In the genomic region with DNA sequence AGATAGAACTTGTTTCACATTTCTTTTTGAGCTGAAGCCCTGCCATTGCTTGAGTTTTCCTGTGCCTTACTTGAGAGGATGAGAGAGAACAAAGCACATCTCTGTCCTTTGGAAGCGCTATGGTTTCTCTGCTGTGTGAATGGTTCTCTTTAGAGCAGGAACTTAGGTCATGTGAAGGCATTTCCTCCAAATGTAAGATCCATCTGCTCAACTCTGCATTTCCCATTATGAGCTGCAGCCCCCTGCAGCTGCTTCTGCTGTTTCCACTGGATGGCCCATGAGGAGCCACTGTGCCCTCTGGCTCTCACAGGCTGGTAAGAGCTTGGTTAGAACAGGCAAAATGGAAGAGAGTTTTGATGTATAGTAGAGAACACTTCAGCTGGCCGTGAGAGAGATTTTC, we compare ENCODE assay signal across 17 mouse cellular contexts.
DNase-seq lines count a peak whose midpoint lies in the region; ATAC-seq and TF ChIP-seq lines count a peak whose summit lies in the region.
"Had no signal": no experiment of that assay in that cellular context is flagged by ENCODE, and none has a peak within 500 bp of the region (broad histone marks: within the 10 kb centered on the region; RNA-seq: fewer than 3 reads in every experiment).

No protein-coding gene starts in this region.

- no peak for TF ChIP-seq POLR2A in small intestine, adult 2 months (IDR thresholded peaks at IDR 0.05; ENCODE audit: low read depth, low read length)

- no peak for TF ChIP-seq CTCF in gastrocnemius, adult 2 months (IDR thresholded peaks at IDR 0.05)
- TF ChIP-seq CTCF in liver, postnatal 0 days (IDR thresholded peaks at IDR 0.05; ENCODE audit: low read depth), result no peak
- no peak for TF ChIP-seq CTCF in heart, postnatal 0 days (IDR thresholded peaks at IDR 0.05; ENCODE audit: low read depth)
- no peak for TF ChIP-seq CTCF in small intestine, adult 2 months (IDR thresholded peaks at IDR 0.05; ENCODE audit: extremely low read depth, insufficient read length, insufficient replicate concordance, low read depth, low read length)

- H3K27me3 ChIP-seq in liver, postnatal 0 days (ENCODE audit: insufficient read depth, low read length), result no peaks in the 10 kb centered on the region
- H3K27me3 ChIP-seq in liver, embryonic 12.5 days (replicated peaks), result no peaks in the 10 kb centered on the region
- H3K27me3 ChIP-seq in heart, postnatal 0 days (ENCODE audit: control insufficient read depth, insufficient read depth, low read length), result no peaks in the 10 kb centered on the region
- H3K27me3 ChIP-seq in small intestine, adult 2 months (ENCODE audit: control insufficient read depth, insufficient read depth, low read length), result no peaks in the 10 kb centered on the region
- H3K27me3 ChIP-seq: forebrain, embryonic 15.5 days; limb, embryonic 15.5 days; Patski had no signal

- H3K36me3 ChIP-seq in liver, postnatal 0 days (replicated peaks; ENCODE audit: insufficient read depth, low read length), result no peaks in the 10 kb centered on the region
- no peaks in the 10 kb centered on the region for H3K36me3 ChIP-seq in liver, embryonic 12.5 days
- no peaks in the 10 kb centered on the region for H3K36me3 ChIP-seq in heart, postnatal 0 days (replicated peaks; ENCODE audit: control insufficient read depth, insufficient read depth, low read length)
- no peaks in the 10 kb centered on the region for H3K36me3 ChIP-seq in small intestine, adult 2 months (ENCODE audit: control insufficient read depth, insufficient read depth, low read length)
- H3K36me3 ChIP-seq: forebrain, embryonic 15.5 days; limb, embryonic 15.5 days had no signal

- H3K9me3 ChIP-seq in liver, postnatal 0 days (ENCODE audit: low read length), result no peaks in the 10 kb centered on the region
- H3K9me3 ChIP-seq in liver, embryonic 12.5 days (replicated peaks), result no peaks in the 10 kb centered on the region
- no peaks in the 10 kb centered on the region for H3K9me3 ChIP-seq in heart, postnatal 0 days (replicated peaks; ENCODE audit: control insufficient read depth, low read length)
- H3K9me3 ChIP-seq: forebrain, embryonic 15.5 days; limb, embryonic 15.5 days had no signal

- intact Hi-C loops in gastrocnemius, adult 2 months (cut with DNase I), result no loop called here

- H3K4me1 ChIP-seq in liver, postnatal 0 days (ENCODE audit: insufficient read depth), result 0 out of 2 replicates have a peak, but pooled peaks cover 3% of the 10 kb centered on the region
- H3K4me1 ChIP-seq in liver, embryonic 12.5 days, result no peaks in the 10 kb centered on the region
- no peaks in the 10 kb centered on the region for H3K4me1 ChIP-seq in heart, postnatal 0 days (ENCODE audit: control insufficient read depth, insufficient read depth)
- H3K4me1 ChIP-seq in small intestine, adult 2 months (ENCODE audit: control insufficient read depth, insufficient read depth, insufficient read length, low read length), result peaks cover 21% of the 10 kb centered on the region; the same call in 1 of the 2 replicates
- H3K4me1 ChIP-seq: forebrain, embryonic 15.5 days had no signal

- H3K4me2 ChIP-seq in liver, postnatal 0 days (ENCODE audit: low read depth, low read length), result peak overlapping the region; percentile 36; the same call in 1 of the 2 replicates
- H3K4me2 ChIP-seq in liver, embryonic 12.5 days, result no peak overlapping the region
- H3K4me2 ChIP-seq in heart, postnatal 0 days (ENCODE audit: low read depth, low read length), result no peak overlapping the region
- H3K4me2 ChIP-seq: forebrain, embryonic 15.5 days; limb, embryonic 15.5 days had no signal

- no peak for DNase-seq in gastrocnemius, adult 2 months
- no peak for DNase-seq in gastrocnemius, postnatal 4 days (ENCODE audit: low spot score in 2 of 2)
- no peak for DNase-seq in liver, postnatal 0 days
- DNase-seq in heart, postnatal 0 days (ENCODE audit: low spot score), result no peak
- no peak for DNase-seq in thymus, postnatal 10 days (ENCODE audit: low spot score in 2 of 2)
- DNase-seq: cerebellum, postnatal 25 days; kidney, postnatal 4 days; lung, postnatal 10 days; retina, postnatal 1 day had no signal

- no peak overlapping the region for H3K4me3 ChIP-seq in gastrocnemius, adult 2 months
- no peak overlapping the region for H3K4me3 ChIP-seq in liver, postnatal 0 days (ENCODE audit: low read depth, low read length)
- no peak overlapping the region for H3K4me3 ChIP-seq in liver, embryonic 12.5 days
- no peak overlapping the region for H3K4me3 ChIP-seq in heart, postnatal 0 days (ENCODE audit: low read depth, low read length)
- no peak overlapping the region for H3K4me3 ChIP-seq in small intestine, adult 2 months (ENCODE audit: low read depth, low read length)
- H3K4me3 ChIP-seq: forebrain, embryonic 15.5 days; limb, embryonic 15.5 days had no signal

- H3K27ac ChIP-seq in gastrocnemius, adult 2 months, result peak overlapping the region; percentile 40
- H3K27ac ChIP-seq in liver, postnatal 0 days (ENCODE audit: low read depth), result peak overlapping the region; percentile 36; the same call in 1 of the 2 replicates
- H3K27ac ChIP-seq in liver, embryonic 12.5 days, result no peak overlapping the region
- no peak overlapping the region for H3K27ac ChIP-seq in heart, postnatal 0 days (ENCODE audit: low read depth)
- peak overlapping the region; percentile 65; the same call in 1 of the 2 replicates for H3K27ac ChIP-seq in small intestine, adult 2 months (ENCODE audit: insufficient read depth, low read depth, low read length)
- H3K27ac ChIP-seq: forebrain, embryonic 15.5 days; limb, embryonic 15.5 days had no signal

- no peak overlapping the region for H3K9ac ChIP-seq in liver, postnatal 0 days (replicated peaks)
- H3K9ac ChIP-seq in liver, embryonic 12.5 days, result no peak overlapping the region
- no peak overlapping the region for H3K9ac ChIP-seq in heart, postnatal 0 days (replicated peaks; ENCODE audit: low read depth, low read length)
- H3K9ac ChIP-seq: forebrain, embryonic 15.5 days; limb, embryonic 15.5 days had no signal

- TF ChIP-seq EP300 in liver, postnatal 0 days (IDR thresholded peaks at IDR 0.05; ENCODE audit: low read depth), result no peak
- no peak for TF ChIP-seq EP300 in heart, postnatal 0 days (IDR thresholded peaks at IDR 0.05; ENCODE audit: low read depth)

- ATAC-seq in liver, postnatal 0 days, result no peak
- no peak for ATAC-seq in liver, embryonic 12.5 days
- 0 out of 2 replicates have a peak, but pooled peaks have one; percentile 8 for ATAC-seq in heart, postnatal 0 days (ENCODE audit: insufficient read depth, low read depth)
- no peak for ATAC-seq in megakaryocyte-erythroid progenitor cell, adult 5-6 weeks (replicated peaks; ENCODE audit: low FRiP score, low TSS enrichment, poor library complexity, severe bottlenecking)
- ATAC-seq: forebrain, embryonic 15.5 days; intestine, embryonic 16.5 days; midbrain, embryonic 16.5 days; Patski had no signal

- WGBS in liver, postnatal 0 days (ENCODE audit: insufficient replicate concordance), result 43% methylated on average over 2 of the region's 2 CpGs
- WGBS in liver, embryonic 12.5 days (ENCODE audit: insufficient replicate concordance), result 28% methylated on average over 2 of the region's 2 CpGs
- 58% methylated on average over 2 of the region's 2 CpGs for WGBS in heart, postnatal 0 days
- 72% methylated on average over 2 of the region's 2 CpGs for WGBS in small intestine, adult 2 months

Comparison
In these comparisons a context has a peak if more than half of its experiments do, and no peak if none do; other contexts are left out.
1. H3K27ac ChIP-seq: peak in gastrocnemius, adult 2 months (single experiment), liver, postnatal 0 days (single experiment) and small intestine, adult 2 months (single experiment); none in liver, embryonic 12.5 days (single experiment) and heart, postnatal 0 days (single experiment).